Mouse (Mus musculus) embryo, embryonic 9.5 days (tissue): ENCODE results near the gene Olfr1048.
"Not testable (repeated sequence)": the region's sequence is repeated elsewhere in the genome, so short reads cannot be mapped to it uniquely, and the experiment has no call there.

ENCODE experiments used
- DNase-seq: peaks from one replicate; pipeline ENCODE4 v3.0.0-alpha.2; 2017; ENCODE audit errors: extremely low spot score

Olfr1048 gene

GRCm38 (mm10) chr2:86240189-86240588 is at the start of gene Olfr1048:
TSS of gene Olfr1048 (minus strand) at chr2:86240289.
- no peak for DNase-seq

- not testable (repeated sequence) for DNase-seq
Measured at GRCm38 (mm10) chr2:86278988-86279387, 38.9 kb upstream of the Olfr1048 start, which contains the start of gene Olfr1051. TSS of gene Olfr1051 (minus strand) at chr2:86279088.

- DNase-seq, result not testable (repeated sequence)
Measured at GRCm38 (mm10) chr2:86258228-86258627, 18.1 kb upstream of the Olfr1048 start, which contains the start of gene Olfr1049. TSS of gene Olfr1049 (minus strand) at chr2:86258328.

DNA sequence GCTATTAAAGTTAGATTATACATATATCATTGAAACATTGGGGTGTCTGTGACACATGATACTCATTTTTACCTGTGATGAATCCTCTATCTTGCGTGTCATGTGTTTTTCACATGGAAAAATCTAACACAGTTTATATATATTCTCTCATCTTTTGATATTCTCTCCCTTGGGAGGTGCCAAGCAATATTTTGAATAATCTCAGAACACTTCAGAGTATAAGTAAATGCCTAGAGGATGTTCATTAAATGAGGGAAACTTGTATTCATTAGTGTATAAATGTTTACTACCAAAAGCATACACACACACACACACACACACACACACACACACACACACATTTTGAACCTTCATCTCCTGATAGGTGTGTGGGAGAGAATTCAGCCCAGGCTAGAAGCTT is 8.8 kb downstream of the Olfr1048 start, which contains the start of gene Olfr1047:
Olfr1047 (minus strand) TSS at position 101 of the 400 bp plus-strand sequence.
- no peak for DNase-seq

DNA sequence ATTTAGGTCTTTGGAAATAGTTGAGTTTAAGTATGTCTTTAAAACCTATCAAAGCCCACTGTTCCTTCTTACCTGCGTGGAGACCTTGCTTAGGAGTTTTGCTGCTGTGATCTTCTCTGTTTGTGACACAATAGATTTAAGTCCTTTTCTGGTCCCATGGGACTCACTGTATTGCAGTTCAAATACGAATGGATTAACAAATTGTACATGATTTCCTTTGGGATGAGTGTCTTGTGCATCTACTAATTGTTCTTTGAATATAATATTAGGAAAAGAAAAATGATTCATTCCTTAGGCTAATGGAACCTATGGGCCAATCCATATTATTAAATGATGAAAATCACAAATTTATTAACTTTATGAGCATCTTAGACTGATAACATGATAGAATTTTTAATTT is 20.9 kb downstream of the Olfr1048 start, which contains the start of gene Olfr1046:
Olfr1046 (minus strand) TSS at position 101 of the 400 bp plus-strand sequence.
- DNase-seq, result no peak

- DNase-seq, result no peak
Measured at GRCm38 (mm10) chr2:86202909-86203308, 37.2 kb downstream of the Olfr1048 start, which contains the start of gene Olfr1045. TSS of gene Olfr1045 (minus strand) at chr2:86203009.

GRCm38 (mm10) chr2:86195863-86196262 is 44.2 kb downstream of the Olfr1048 start:
- DNase-seq, result no peak

GRCm38 (mm10) chr2:86185583-86185982 is 54.5 kb downstream of the Olfr1048 start, which contains the start of gene Olfr52:
TSS of gene Olfr52 (minus strand) at chr2:86185683.
- no peak for DNase-seq
